Mouse (Mus musculus): ENCODE data around the gene Gp5. TPM values are rescaled to one million over a fixed set of nuclear protein-coding genes. Genes with fewer than 3 reads are reported as not detected.

The Gp5 gene
- polyA plus RNA-seq, 1 experiment from 2014 or later: 0.62 TPM

- H3K36me3 ChIP-seq (ENCODE audit: control insufficient read depth, insufficient read depth, low read length): no peaks in the 10 kb centered on the region
- ATAC-seq: no peak
- no peaks in the 10 kb centered on the region for H3K9me3 ChIP-seq (replicated peaks; ENCODE audit: control insufficient read depth, low read length, poor library complexity, severe bottlenecking)
- H3K4me1 ChIP-seq (ENCODE audit: control insufficient read depth, insufficient read depth, low read length): no peaks in the 10 kb centered on the region
- no peak overlapping the region for H3K4me3 ChIP-seq (ENCODE audit: low read depth, low read length)
- no peaks in the 10 kb centered on the region for H3K27me3 ChIP-seq (ENCODE audit: control insufficient read depth, insufficient read depth, low read depth, low read length)
- H3K27ac ChIP-seq (ENCODE audit: low read length): no peak overlapping the region
- H3K4me2 ChIP-seq (ENCODE audit: low read length): no peak overlapping the region
- WGBS: 63% methylated on average over 8 of the region's 8 CpGs
- no peak overlapping the region for H3K9ac ChIP-seq (ENCODE audit: low read depth, low read length)
Measured at GRCm38 (mm10) chr16:30271223-30271761, 39.3 kb downstream of the Gp5 start.

- WGBS: 74% methylated on average over 5 of the region's 5 CpGs
- H3K4me3 ChIP-seq (ENCODE audit: low read depth, low read length): no peak within 1 kb of the TSS
- no peak for ATAC-seq
- H3K27me3 ChIP-seq (ENCODE audit: control insufficient read depth, insufficient read depth, low read depth, low read length): peaks cover 2% of the 10 kb centered on the region; the same call in 1 of the 2 replicates
- no peak within 1 kb of the TSS for H3K9ac ChIP-seq (ENCODE audit: low read depth, low read length)
- no peaks in the 10 kb centered on the region for H3K4me1 ChIP-seq (ENCODE audit: control insufficient read depth, insufficient read depth, low read length)
- H3K9me3 ChIP-seq (replicated peaks; ENCODE audit: control insufficient read depth, low read length, poor library complexity, severe bottlenecking): no peaks in the 10 kb centered on the region
- H3K4me2 ChIP-seq (ENCODE audit: low read length): no peak within 1 kb of the TSS
- no peak within 1 kb of the TSS for H3K27ac ChIP-seq (ENCODE audit: low read length)
- no peaks in the 10 kb centered on the region for H3K36me3 ChIP-seq (ENCODE audit: control insufficient read depth, insufficient read depth, low read length)
Measured at GRCm38 (mm10) chr16:30267359-30267758, 43.2 kb downstream of the Gp5 start, which contains the start of gene Cpn2. TSS of gene Cpn2 (minus strand) at chr16:30267499.

DNA sequence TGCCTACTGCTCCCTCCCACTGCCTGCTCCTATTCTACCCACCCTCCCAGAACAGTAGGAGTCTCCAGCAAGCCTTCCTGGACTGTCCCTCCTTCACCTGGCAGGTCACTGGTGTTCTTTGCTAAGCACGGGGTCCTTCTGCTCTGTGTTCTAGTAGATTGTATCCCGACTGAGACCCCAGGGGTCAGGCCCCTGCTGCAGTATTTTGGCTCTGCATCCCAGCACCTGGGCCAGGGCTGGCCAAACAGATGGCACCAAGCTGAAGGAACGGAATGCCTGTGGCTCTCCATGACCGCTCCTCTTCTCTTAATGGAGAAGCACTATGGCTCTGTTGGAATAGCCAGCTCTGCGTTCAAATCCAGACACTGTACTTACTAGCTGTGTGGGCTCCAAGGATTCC is 44.0 kb downstream of the Gp5 start:
- no peak overlapping the region for H3K4me2 ChIP-seq (ENCODE audit: low read length)
- H3K4me1 ChIP-seq (ENCODE audit: control insufficient read depth, insufficient read depth, low read length): no peaks in the 10 kb centered on the region
- no peaks in the 10 kb centered on the region for H3K9me3 ChIP-seq (replicated peaks; ENCODE audit: control insufficient read depth, low read length, poor library complexity, severe bottlenecking)
- ATAC-seq: no peak
- peaks cover 2% of the 10 kb centered on the region; the same call in 1 of the 2 replicates for H3K27me3 ChIP-seq (ENCODE audit: control insufficient read depth, insufficient read depth, low read depth, low read length)
- H3K4me3 ChIP-seq (ENCODE audit: low read depth, low read length): no peak overlapping the region
- H3K27ac ChIP-seq (ENCODE audit: low read length): no peak overlapping the region
- no peak overlapping the region for H3K9ac ChIP-seq (ENCODE audit: low read depth, low read length)
- 88% methylated on average over 5 of the region's 5 CpGs for WGBS
- H3K36me3 ChIP-seq (ENCODE audit: control insufficient read depth, insufficient read depth, low read length): no peaks in the 10 kb centered on the region

DNA sequence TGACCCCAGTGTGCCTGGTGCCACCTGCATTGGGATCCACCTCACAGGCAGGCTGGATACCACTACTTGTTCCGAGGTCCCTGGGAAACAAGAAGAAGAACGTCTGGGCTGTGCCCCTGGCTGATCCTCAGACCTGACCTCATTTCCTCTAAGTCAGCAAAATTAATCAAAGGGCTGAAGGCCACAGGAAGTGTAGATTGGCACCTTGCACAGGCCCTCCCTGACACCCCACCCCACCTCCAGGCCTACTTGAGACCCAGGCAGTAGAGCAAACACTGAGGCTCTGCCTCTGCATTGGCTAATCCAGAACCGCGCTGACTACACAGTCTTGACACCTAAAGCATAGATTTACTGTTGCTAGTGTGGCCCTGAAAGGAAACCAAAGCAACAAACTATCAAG is 45.0 kb downstream of the Gp5 start:
- H3K4me1 ChIP-seq (ENCODE audit: control insufficient read depth, insufficient read depth, low read length): no peaks in the 10 kb centered on the region
- 77% methylated on average over 4 of the region's 4 CpGs for WGBS

DNA sequence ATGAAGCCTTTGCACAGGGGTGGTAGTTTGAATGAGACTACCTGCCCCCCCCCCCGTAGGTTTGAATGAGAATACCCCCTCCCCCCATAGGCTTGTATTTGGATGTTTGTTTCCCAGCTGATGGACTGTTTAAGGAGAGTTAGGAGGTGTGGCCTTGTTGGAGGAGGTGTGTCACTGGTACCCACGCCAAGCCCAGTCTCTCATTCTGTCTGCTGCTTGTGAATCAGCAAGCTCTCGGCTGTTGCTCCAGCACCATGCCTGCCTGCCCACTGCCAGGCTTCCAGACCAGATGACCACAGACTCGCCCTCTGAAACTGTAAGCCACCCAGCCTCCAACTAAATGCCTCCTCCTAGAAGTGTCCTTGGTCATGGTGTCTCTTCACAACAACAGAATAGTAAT is 47.4 kb downstream of the Gp5 start:
- Histone ChIP-seq H3K4me3 (ENCODE audit: low read depth, low read length) (no peak overlapping the region), H3K27ac (ENCODE audit: low read length) (no peak overlapping the region), H3K27me3 (ENCODE audit: control insufficient read depth, insufficient read depth, low read depth, low read length) (peaks cover 2% of the 10 kb centered on the region; the same call in 1 of the 2 replicates), H3K4me1 (ENCODE audit: control insufficient read depth, insufficient read depth, low read length) (no peaks in the 10 kb centered on the region), H3K36me3 (ENCODE audit: control insufficient read depth, insufficient read depth, low read length) (no peaks in the 10 kb centered on the region), H3K4me2 (ENCODE audit: low read length) (no peak overlapping the region), H3K9ac (ENCODE audit: low read depth, low read length) (no peak overlapping the region), H3K9me3 (replicated peaks; ENCODE audit: control insufficient read depth, low read length, poor library complexity, severe bottlenecking) (no peaks in the 10 kb centered on the region)
- 58% methylated on average over 4 of the region's 4 CpGs for WGBS
- ATAC-seq: no peak

More for the DNA sequence above, 45.0 kb downstream of the Gp5 start:
- no peak overlapping the region for H3K27ac ChIP-seq (ENCODE audit: low read length)
- no peak overlapping the region for H3K4me2 ChIP-seq (ENCODE audit: low read length)
- ATAC-seq: no peak
- H3K4me3 ChIP-seq (ENCODE audit: low read depth, low read length): no peak overlapping the region
- H3K27me3 ChIP-seq (ENCODE audit: control insufficient read depth, insufficient read depth, low read depth, low read length): peaks cover 2% of the 10 kb centered on the region; the same call in 1 of the 2 replicates
- H3K36me3 ChIP-seq (ENCODE audit: control insufficient read depth, insufficient read depth, low read length): no peaks in the 10 kb centered on the region
- no peak overlapping the region for H3K9ac ChIP-seq (ENCODE audit: low read depth, low read length)
- no peaks in the 10 kb centered on the region for H3K9me3 ChIP-seq (replicated peaks; ENCODE audit: control insufficient read depth, low read length, poor library complexity, severe bottlenecking)

DNA sequence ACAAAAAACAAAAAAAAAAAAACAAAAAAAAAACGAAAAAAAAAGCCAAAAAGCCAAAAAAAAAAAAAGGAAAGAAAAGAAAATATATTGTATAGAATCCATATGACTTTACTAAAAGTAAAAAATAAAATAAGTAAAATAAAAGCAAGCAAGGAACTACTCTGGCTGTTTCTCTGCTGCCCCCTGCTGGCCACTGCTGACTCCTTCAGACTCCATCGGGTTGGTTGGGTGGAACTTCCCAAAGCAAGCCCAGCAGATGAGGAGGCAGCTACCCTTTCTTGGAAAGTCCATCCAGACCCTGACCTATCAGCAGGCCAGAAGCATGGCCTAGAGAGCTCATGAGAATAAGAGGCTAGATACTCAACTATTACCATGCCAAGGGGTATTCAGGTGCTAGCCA is 47.9 kb downstream of the Gp5 start:
- Histone ChIP-seq H3K27me3 (ENCODE audit: control insufficient read depth, insufficient read depth, low read depth, low read length) (peaks cover 2% of the 10 kb centered on the region; the same call in 1 of the 2 replicates), H3K4me3 (ENCODE audit: low read depth, low read length) (no peak overlapping the region), H3K9me3 (replicated peaks; ENCODE audit: control insufficient read depth, low read length, poor library complexity, severe bottlenecking) (no peaks in the 10 kb centered on the region), H3K9ac (ENCODE audit: low read depth, low read length) (no peak overlapping the region), H3K4me2 (ENCODE audit: low read length) (no peak overlapping the region), H3K4me1 (ENCODE audit: control insufficient read depth, insufficient read depth, low read length) (no peaks in the 10 kb centered on the region), H3K27ac (ENCODE audit: low read length) (no peak overlapping the region), H3K36me3 (ENCODE audit: control insufficient read depth, insufficient read depth, low read length) (no peaks in the 10 kb centered on the region)
- no peak for ATAC-seq
- WGBS: 2% methylated on average over 2 of the region's 2 CpGs

- Histone ChIP-seq H3K4me1 (ENCODE audit: control insufficient read depth, insufficient read depth, low read length) (no peaks in the 10 kb centered on the region), H3K4me2 (ENCODE audit: low read length) (no peak overlapping the region), H3K9ac (ENCODE audit: low read depth, low read length) (no peak overlapping the region), H3K27ac (ENCODE audit: low read length) (no peak overlapping the region), H3K4me3 (ENCODE audit: low read depth, low read length) (no peak overlapping the region), H3K36me3 (ENCODE audit: control insufficient read depth, insufficient read depth, low read length) (no peaks in the 10 kb centered on the region), H3K9me3 (replicated peaks; ENCODE audit: control insufficient read depth, low read length, poor library complexity, severe bottlenecking) (no peaks in the 10 kb centered on the region), H3K27me3 (ENCODE audit: control insufficient read depth, insufficient read depth, low read depth, low read length) (peaks cover 2% of the 10 kb centered on the region; the same call in 1 of the 2 replicates)
- 89% methylated on average over 10 of the region's 10 CpGs for WGBS
- no peak for ATAC-seq
Measured at GRCm38 (mm10) chr16:30262157-30262556, 48.4 kb downstream of the Gp5 start.

GRCm38 (mm10) chr16:30261341-30261740 is 49.2 kb downstream of the Gp5 start:
- Histone ChIP-seq H3K4me3 (ENCODE audit: low read depth, low read length) (no peak overlapping the region), H3K9ac (ENCODE audit: low read depth, low read length) (no peak overlapping the region), H3K4me1 (ENCODE audit: control insufficient read depth, insufficient read depth, low read length) (no peaks in the 10 kb centered on the region), H3K27me3 (ENCODE audit: control insufficient read depth, insufficient read depth, low read depth, low read length) (peaks cover 2% of the 10 kb centered on the region; the same call in 1 of the 2 replicates), H3K4me2 (ENCODE audit: low read length) (no peak overlapping the region), H3K27ac (ENCODE audit: low read length) (no peak overlapping the region), H3K36me3 (ENCODE audit: control insufficient read depth, insufficient read depth, low read length) (no peaks in the 10 kb centered on the region), H3K9me3 (replicated peaks; ENCODE audit: control insufficient read depth, low read length, poor library complexity, severe bottlenecking) (no peaks in the 10 kb centered on the region)
- ATAC-seq: no peak
- 82% methylated on average over 9 of the region's 9 CpGs for WGBS

DNA sequence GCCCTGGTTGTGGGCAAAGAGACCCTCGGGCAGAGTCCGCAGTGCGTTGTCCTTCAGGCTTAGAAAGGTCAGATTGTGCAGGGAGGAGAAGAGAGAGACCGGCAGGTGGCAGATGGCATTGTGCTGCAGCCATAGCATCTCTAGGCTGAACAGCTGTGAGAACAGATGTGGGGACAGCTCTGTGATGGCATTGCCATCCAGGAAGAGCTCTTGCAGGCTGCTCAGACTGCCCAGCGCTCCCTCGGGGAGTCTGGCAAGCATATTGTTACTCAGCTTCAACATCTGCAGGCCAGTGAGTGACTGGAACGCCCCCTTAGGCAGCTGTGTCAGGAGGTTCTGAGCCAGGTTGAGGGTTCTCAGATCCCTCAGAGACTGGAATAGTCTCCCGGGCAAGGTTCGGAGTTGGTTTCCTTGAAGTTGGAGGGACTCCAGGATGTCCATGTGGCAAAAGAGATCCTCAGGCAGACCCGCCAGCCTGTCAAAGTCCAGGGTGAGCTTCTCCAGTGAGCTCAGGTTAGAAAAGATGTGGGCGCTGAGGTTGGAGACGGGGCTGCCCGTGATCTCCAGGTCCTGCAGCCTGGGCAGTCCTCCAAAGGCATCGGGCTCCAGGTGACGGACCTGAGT is 50.5 kb downstream of the Gp5 start:
- Histone ChIP-seq H3K27me3 (ENCODE audit: control insufficient read depth, insufficient read depth, low read depth, low read length) (peaks cover 2% of the 10 kb centered on the region; the same call in 1 of the 2 replicates), H3K4me1 (ENCODE audit: control insufficient read depth, insufficient read depth, low read length) (no peaks in the 10 kb centered on the region), H3K27ac (ENCODE audit: low read length) (no peak overlapping the region), H3K4me2 (ENCODE audit: low read length) (no peak overlapping the region), H3K4me3 (ENCODE audit: low read depth, low read length) (no peak overlapping the region), H3K9me3 (replicated peaks; ENCODE audit: control insufficient read depth, low read length, poor library complexity, severe bottlenecking) (no peaks in the 10 kb centered on the region), H3K9ac (ENCODE audit: low read depth, low read length) (no peak overlapping the region), H3K36me3 (ENCODE audit: control insufficient read depth, insufficient read depth, low read length) (no peaks in the 10 kb centered on the region)
- 93% methylated on average over 15 of the region's 15 CpGs for WGBS
- ATAC-seq: no peak

All from midbrain, embryonic 16.5 days (tissue).